Mouse (Mus musculus) embryonic facial prominence, embryonic 10.5 days (tissue): ENCODE measurements at regions not wholly inside any gene's neighbourhood (a gene's known extent, or its start where the extent isn't known, plus 50 kb on each side); places are given as distances from the start of the nearest gene placed in this dataset.
A peak's percentile ranks its signal among the peaks of the same experiment; 100 is the strongest.

Experiments used
- DNase-seq: peaks from one replicate; pipeline ENCODE4 v3.0.0-alpha.2; 2017; ENCODE audit warnings: low spot score
- H3K27ac ChIP-seq: fragments of 300-500 bp; sonication (generic); replicated peaks from 2 replicates; pipeline ENCODE4 v1.5.1; 2016; ENCODE audit warnings: mild to moderate bottlenecking
- H3K27me3 ChIP-seq: fragments of 300-500 bp; sonication (generic); replicated peaks from 2 replicates; pipeline ENCODE4 v1.6.1; 2016; ENCODE audit warnings: low read depth, mild to moderate bottlenecking; ENCODE audit not compliant: poor library complexity, severe bottlenecking
- H3K36me3 ChIP-seq: fragments of 300-500 bp; sonication (generic); replicated peaks from 2 replicates; pipeline ENCODE4 v1.6.1; 2016; ENCODE audit warnings: mild to moderate bottlenecking, moderate library complexity
- H3K4me1 ChIP-seq: fragments of 300-500 bp; sonication (generic); 2 replicates; pipeline ENCODE4 v1.6.1; 2016
- H3K4me3 ChIP-seq: fragments of 300-500 bp; sonication (generic); 2 replicates; pipeline ENCODE4 v1.5.1; 2016; ENCODE audit warnings: mild to moderate bottlenecking, moderate library complexity
- H3K9me3 ChIP-seq: fragments of 300-500 bp; sonication (generic); 2 replicates; pipeline ENCODE4 v1.6.1; 2016; ENCODE audit warnings: mild to moderate bottlenecking
- WGBS: fragments of 180-500 bp; shearing (Covaris S2); methylation state at CpG from one replicate; pipeline ENCODE4 v1.1.7; 2016; 5-methylcytosine and 5-hydroxymethylcytosine counted together

- Histone ChIP-seq H3K36me3 (no peaks in the 10 kb centered on the region), H3K4me1 (no peaks in the 10 kb centered on the region), H3K9me3 (peaks cover 8% of the 10 kb centered on the region; the same call in 1 of the 2 replicates), H3K27me3 (no peaks in the 10 kb centered on the region), H3K4me3 (no peak overlapping the region), H3K27ac (no peak overlapping the region)
- WGBS, result 92% methylated on average over 2 of the region's 2 CpGs
- DNase-seq, result no peak
Measured at GRCm38 (mm10) chr3:34391275-34391674, 258.9 kb upstream of the Sox2 start.

GRCm38 (mm10) chr3:34384965-34385505 is 265.2 kb upstream of the Sox2 start:
- 83% methylated on average over 12 of the region's 12 CpGs for WGBS
- Histone ChIP-seq H3K4me3 (no peak overlapping the region), H3K9me3 (no peaks in the 10 kb centered on the region), H3K4me1 (no peaks in the 10 kb centered on the region), H3K27me3 (no peaks in the 10 kb centered on the region), H3K27ac (no peak overlapping the region), H3K36me3 (no peaks in the 10 kb centered on the region)
- DNase-seq, result no peak

- no peaks in the 10 kb centered on the region for H3K27me3 ChIP-seq
- H3K4me1 ChIP-seq, result peaks cover 7% of the 10 kb centered on the region; the same call in 1 of the 2 replicates
- H3K4me3 ChIP-seq, result no peak overlapping the region
- no peaks in the 10 kb centered on the region for H3K36me3 ChIP-seq
- no peaks in the 10 kb centered on the region for H3K9me3 ChIP-seq
- no peak for DNase-seq
- H3K27ac ChIP-seq, result no peak overlapping the region
- WGBS, result 61% methylated on average over 2 of the region's 2 CpGs
Measured at GRCm38 (mm10) chr3:34377913-34378312, 272.3 kb upstream of the Sox2 start.

- Histone ChIP-seq H3K4me3 (no peak overlapping the region), H3K9me3 (no peaks in the 10 kb centered on the region), H3K36me3 (no peaks in the 10 kb centered on the region), H3K27ac (peak overlapping the region; percentile 57), H3K4me1 (peaks cover 7% of the 10 kb centered on the region; the same call in 1 of the 2 replicates), H3K27me3 (no peaks in the 10 kb centered on the region)
- no peak for DNase-seq
- 58% methylated on average over 12 of the region's 12 CpGs for WGBS
Measured at GRCm38 (mm10) chr3:34377329-34377728, 272.9 kb upstream of the Sox2 start.

- DNase-seq, result no peak
- Histone ChIP-seq H3K4me3 (no peak overlapping the region), H3K27ac (no peak overlapping the region), H3K9me3 (no peaks in the 10 kb centered on the region), H3K4me1 (no peaks in the 10 kb centered on the region), H3K36me3 (no peaks in the 10 kb centered on the region), H3K27me3 (no peaks in the 10 kb centered on the region)
- WGBS, result 90% methylated on average over 2 of the region's 2 CpGs
Measured at GRCm38 (mm10) chr3:34371418-34371817, 278.8 kb upstream of the Sox2 start.

GRCm38 (mm10) chr3:34338100-34338499 is 257.0 kb upstream of the Dnajc19 start:
- 89% methylated on average over 9 of the region's 9 CpGs for WGBS
- Histone ChIP-seq H3K27me3 (no peaks in the 10 kb centered on the region), H3K9me3 (0 out of 2 replicates have a peak, but pooled peaks cover 3% of the 10 kb centered on the region), H3K27ac (no peak overlapping the region), H3K4me3 (no peak overlapping the region), H3K36me3 (no peaks in the 10 kb centered on the region), H3K4me1 (no peaks in the 10 kb centered on the region)
- DNase-seq, result no peak

GRCm38 (mm10) chr3:34333555-34333954 is 252.4 kb upstream of the Dnajc19 start:
- 87% methylated on average over 4 of the region's 4 CpGs for WGBS
- H3K27ac ChIP-seq, result no peak overlapping the region
- H3K4me1 ChIP-seq, result peaks cover 8% of the 10 kb centered on the region; the same call in 1 of the 2 replicates
- no peak for DNase-seq
- no peaks in the 10 kb centered on the region for H3K36me3 ChIP-seq
- H3K4me3 ChIP-seq, result no peak overlapping the region
- no peaks in the 10 kb centered on the region for H3K9me3 ChIP-seq
- no peaks in the 10 kb centered on the region for H3K27me3 ChIP-seq

GRCm38 (mm10) chr3:34331889-34332276 is 250.8 kb upstream of the Dnajc19 start:
- Histone ChIP-seq H3K4me1 (peaks cover 8% of the 10 kb centered on the region; the same call in 1 of the 2 replicates), H3K9me3 (no peaks in the 10 kb centered on the region), H3K4me3 (no peak overlapping the region), H3K36me3 (no peaks in the 10 kb centered on the region), H3K27ac (no peak overlapping the region), H3K27me3 (no peaks in the 10 kb centered on the region)
- no peak for DNase-seq
- 68% methylated on average over 5 of the region's 5 CpGs for WGBS

- no peak overlapping the region for H3K27ac ChIP-seq
- no peak for DNase-seq
Measured at GRCm38 (mm10) chr3:34330970-34331888, 250.1 kb upstream of the Dnajc19 start.

GRCm38 (mm10) chr3:34328865-34329264 is 247.7 kb upstream of the Dnajc19 start:
- 19% methylated on average over 2 of the region's 2 CpGs for WGBS
- Histone ChIP-seq H3K9me3 (no peaks in the 10 kb centered on the region), H3K36me3 (no peaks in the 10 kb centered on the region), H3K27me3 (peaks cover 13% of the 10 kb centered on the region), H3K27ac (no peak overlapping the region), H3K4me1 (peaks cover 13% of the 10 kb centered on the region), H3K4me3 (no peak overlapping the region)
- peak; percentile 54 for DNase-seq

More at GRCm38 (mm10) chr3:34330970-34331888, 250.1 kb upstream of the Dnajc19 start:
- peaks cover 5% of the 10 kb centered on the region; the same call in 1 of the 2 replicates for H3K27me3 ChIP-seq
- no peaks in the 10 kb centered on the region for H3K9me3 ChIP-seq
- no peaks in the 10 kb centered on the region for H3K36me3 ChIP-seq
- no peak overlapping the region for H3K4me3 ChIP-seq
- peaks cover 8% of the 10 kb centered on the region; the same call in 1 of the 2 replicates for H3K4me1 ChIP-seq
- WGBS, result 70% methylated on average over 22 of the region's 22 CpGs

- DNase-seq, result no peak
- H3K27me3 ChIP-seq, result peaks cover 14% of the 10 kb centered on the region
Measured at GRCm38 (mm10) chr3:34325669-34326068, 244.5 kb upstream of the Dnajc19 start.

GRCm38 (mm10) chr3:34322527-34323210 is 241.5 kb upstream of the Dnajc19 start:
- Histone ChIP-seq H3K27ac (no peak overlapping the region), H3K9me3 (no peaks in the 10 kb centered on the region), H3K4me1 (peaks cover 37% of the 10 kb centered on the region), H3K4me3 (no peak overlapping the region), H3K36me3 (no peaks in the 10 kb centered on the region), H3K27me3 (peaks cover 14% of the 10 kb centered on the region)
- DNase-seq, result peak; percentile 38
- WGBS, result 46% methylated on average over 15 of the region's 15 CpGs

More at GRCm38 (mm10) chr3:34325669-34326068, 244.5 kb upstream of the Dnajc19 start:
- peaks cover 32% of the 10 kb centered on the region for H3K4me1 ChIP-seq
- H3K36me3 ChIP-seq, result no peaks in the 10 kb centered on the region
- H3K27ac ChIP-seq, result no peak overlapping the region
- WGBS, result 91% methylated on average over 1 of the region's 1 CpGs
- no peaks in the 10 kb centered on the region for H3K9me3 ChIP-seq
- no peak overlapping the region for H3K4me3 ChIP-seq
